Mouse (Mus musculus) neural tube, embryonic 12.5 days (tissue): ENCODE measurements at regions not wholly inside any gene's neighbourhood (a gene's known extent, or its start where the extent isn't known, plus 50 kb on each side); places are given as distances from the start of the nearest gene placed in this dataset.

Source experiments
- ATAC-seq: fragments of 200-750 bp; cut with Nextera tagmentation; 2 replicates; pipeline ENCODE4 v1.8.0; 2017; ENCODE audit warnings: low read depth, mild to moderate bottlenecking, moderate TSS enrichment, moderate library complexity; ENCODE audit not compliant: low FRiP score
- H3K27ac ChIP-seq: fragments of 300-500 bp; sonication (generic); 2 replicates; pipeline ENCODE4 v1.5.1; 2016
- H3K27me3 ChIP-seq: fragments of 300-500 bp; sonication (generic); replicated peaks from 2 replicates; pipeline ENCODE4 v1.6.1; 2016; ENCODE audit warnings: mild to moderate bottlenecking
- H3K36me3 ChIP-seq: fragments of 300-500 bp; sonication (generic); 2 replicates; pipeline ENCODE4 v1.6.1; 2016; ENCODE audit warnings: mild to moderate bottlenecking
- H3K4me1 ChIP-seq: fragments of 300-500 bp; sonication (generic); 2 replicates; pipeline ENCODE4 v1.6.1; 2016
- H3K4me2 ChIP-seq: fragments of 300-500 bp; sonication (generic); replicated peaks from 2 replicates; pipeline ENCODE4 v1.6.1; 2016; ENCODE audit warnings: mild to moderate bottlenecking
- H3K4me3 ChIP-seq: fragments of 300-500 bp; sonication (generic); 2 replicates; pipeline ENCODE4 v1.5.1; 2016
- H3K9ac ChIP-seq: fragments of 300-500 bp; sonication (generic); 2 replicates; pipeline ENCODE4 v1.6.1; 2016; ENCODE audit warnings: mild to moderate bottlenecking
- H3K9me3 ChIP-seq: fragments of 300-500 bp; sonication (generic); 2 replicates; pipeline ENCODE4 v1.6.1; 2016; ENCODE audit warnings: mild to moderate bottlenecking
- WGBS: fragments of 180-500 bp; shearing (Covaris S2); methylation state at CpG from one replicate; pipeline ENCODE4 v1.1.7; 2016; 5-methylcytosine and 5-hydroxymethylcytosine counted together

DNA sequence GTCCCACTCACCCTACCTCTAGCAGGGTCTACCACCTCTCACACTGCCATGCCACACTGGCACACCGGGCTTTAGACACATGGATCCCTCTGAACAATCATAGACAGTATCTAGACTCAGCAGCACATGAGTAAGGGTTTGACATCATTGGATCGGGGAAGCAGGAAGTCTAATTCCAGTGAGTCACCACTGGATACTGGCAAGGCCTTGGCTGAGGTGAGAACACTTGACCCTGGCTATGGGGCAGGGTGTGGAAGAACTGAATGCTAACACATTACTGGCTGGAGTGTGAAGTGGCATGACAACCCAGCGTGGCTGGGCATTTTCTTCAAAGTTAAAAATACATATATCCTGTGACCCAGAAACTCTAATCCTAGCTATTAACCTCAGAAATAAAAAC lies 114.4 kb downstream of the H2afy start:
- no peak for ATAC-seq

DNA sequence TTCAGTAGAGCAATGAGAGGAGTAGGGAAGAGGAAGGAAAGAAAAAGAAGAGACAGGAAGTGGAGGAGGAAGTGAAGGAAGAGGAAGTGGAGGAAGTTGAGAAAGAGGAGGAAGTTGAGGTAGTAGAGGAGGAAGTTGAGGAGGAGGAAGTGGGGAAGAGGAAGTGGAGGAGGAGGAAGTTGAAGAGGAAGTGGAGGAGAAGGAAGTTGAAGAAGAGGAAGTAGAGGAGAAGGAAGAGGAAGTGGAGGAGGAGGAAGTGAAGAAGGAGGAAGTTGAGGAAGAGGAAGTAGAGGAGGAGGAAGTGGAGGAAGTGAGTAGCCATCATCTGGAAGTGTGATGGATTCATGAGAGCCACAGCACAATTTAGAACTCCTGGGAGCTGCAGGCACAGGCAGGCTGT lies 122.2 kb downstream of the H2afy start:
- no peak overlapping the region for H3K4me3 ChIP-seq
- no peak overlapping the region for H3K4me2 ChIP-seq
- H3K27ac ChIP-seq, result no peak overlapping the region
- no peaks in the 10 kb centered on the region for H3K36me3 ChIP-seq
- H3K9ac ChIP-seq, result no peak overlapping the region
- H3K9me3 ChIP-seq, result no peaks in the 10 kb centered on the region
- H3K4me1 ChIP-seq, result peaks cover 6% of the 10 kb centered on the region
- H3K27me3 ChIP-seq, result no peaks in the 10 kb centered on the region
- ATAC-seq, result no peak

More for the DNA sequence above, 114.4 kb downstream of the H2afy start:
- Histone ChIP-seq H3K4me1 (peaks cover 5% of the 10 kb centered on the region; the same call in 1 of the 2 replicates), H3K4me2 (no peak overlapping the region), H3K4me3 (no peak overlapping the region), H3K36me3 (no peaks in the 10 kb centered on the region), H3K9ac (no peak overlapping the region), H3K27me3 (0 out of 2 replicates have a peak, but pooled peaks cover 4% of the 10 kb centered on the region), H3K9me3 (no peaks in the 10 kb centered on the region), H3K27ac (no peak overlapping the region)
- 87% methylated on average over 3 of the region's 3 CpGs for WGBS

DNA sequence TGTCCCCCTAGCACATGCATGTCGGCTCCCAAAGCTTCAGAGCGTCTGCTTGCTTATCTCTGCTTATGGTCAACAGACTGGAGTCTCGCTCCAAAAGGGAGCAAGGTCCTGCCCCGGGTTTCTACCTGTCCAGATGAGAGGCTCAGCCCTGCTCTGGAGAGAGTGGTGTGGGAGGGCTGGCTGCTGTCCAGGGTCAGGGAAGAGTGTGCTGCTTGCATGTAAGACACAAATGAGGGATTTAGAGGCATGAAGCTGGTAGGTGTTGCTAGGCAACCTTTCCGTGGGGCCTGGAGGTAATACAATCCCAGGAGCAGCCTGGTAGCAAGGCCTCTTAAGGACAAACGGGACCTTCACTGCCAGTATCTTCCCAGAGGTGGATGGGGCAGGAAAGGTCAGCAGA lies 125.7 kb downstream of the H2afy start:
- H3K27ac ChIP-seq, result no peak overlapping the region
- H3K4me3 ChIP-seq, result no peak overlapping the region
- WGBS, result 52% methylated on average over 6 of the region's 6 CpGs
- no peak overlapping the region for H3K9ac ChIP-seq
- peaks cover 6% of the 10 kb centered on the region for H3K4me1 ChIP-seq
- H3K27me3 ChIP-seq, result no peaks in the 10 kb centered on the region
- H3K9me3 ChIP-seq, result no peaks in the 10 kb centered on the region
- H3K36me3 ChIP-seq, result no peaks in the 10 kb centered on the region
- no peak for ATAC-seq
- H3K4me2 ChIP-seq, result no peak overlapping the region

DNA sequence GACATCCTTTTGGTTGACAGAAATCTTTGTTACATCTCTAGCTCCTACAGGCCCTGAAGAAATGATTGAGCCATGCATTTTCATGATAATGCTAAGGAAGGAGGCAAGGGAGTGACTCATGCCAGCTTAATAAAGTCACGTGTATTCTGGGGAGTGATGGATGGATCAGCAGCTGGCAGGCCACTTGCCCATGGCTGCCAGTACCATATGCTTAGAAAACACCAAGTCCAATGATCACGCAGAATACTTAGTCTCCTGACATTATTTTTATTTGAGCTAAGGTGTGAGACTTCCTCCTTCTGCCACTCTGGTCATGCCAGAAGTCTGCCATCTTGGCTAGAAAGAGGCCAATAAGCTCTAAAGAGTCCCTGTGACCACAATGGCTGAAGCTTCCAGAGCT lies 129.3 kb downstream of the H2afy start:
- Histone ChIP-seq H3K9me3 (no peaks in the 10 kb centered on the region), H3K27me3 (no peaks in the 10 kb centered on the region), H3K36me3 (no peaks in the 10 kb centered on the region), H3K4me2 (no peak overlapping the region), H3K9ac (no peak overlapping the region), H3K4me1 (peaks cover 10% of the 10 kb centered on the region), H3K4me3 (no peak overlapping the region), H3K27ac (no peak overlapping the region)
- WGBS, result 75% methylated on average over 2 of the region's 2 CpGs
- no peak for ATAC-seq

DNA sequence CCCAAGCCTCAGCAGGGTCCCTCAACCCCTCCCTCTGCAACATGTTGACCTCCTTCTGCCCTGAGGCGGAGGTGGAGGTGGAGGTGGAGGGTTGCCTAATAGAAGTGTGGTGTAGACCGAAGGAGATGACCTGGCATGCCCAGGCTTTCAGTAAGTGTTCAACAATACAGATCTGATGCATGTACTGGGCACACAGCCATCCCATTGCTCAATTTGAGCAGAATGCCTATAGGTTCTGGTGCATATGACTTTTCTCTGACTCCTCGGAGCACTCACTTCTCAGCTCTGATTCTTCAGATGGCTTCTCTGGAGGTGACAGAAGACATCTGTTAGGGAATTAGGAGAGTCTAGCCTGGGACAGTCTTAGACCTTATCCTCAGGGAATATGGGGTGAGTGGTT lies 130.4 kb downstream of the H2afy start:
- ATAC-seq, result no peak
- no peak overlapping the region for H3K4me3 ChIP-seq
- H3K4me2 ChIP-seq, result no peak overlapping the region
- H3K27me3 ChIP-seq, result no peaks in the 10 kb centered on the region
- H3K9ac ChIP-seq, result no peak overlapping the region
- no peaks in the 10 kb centered on the region for H3K9me3 ChIP-seq
- no peaks in the 10 kb centered on the region for H3K36me3 ChIP-seq
- 90% methylated on average over 3 of the region's 3 CpGs for WGBS
- H3K4me1 ChIP-seq, result peaks cover 10% of the 10 kb centered on the region
- no peak overlapping the region for H3K27ac ChIP-seq

DNA sequence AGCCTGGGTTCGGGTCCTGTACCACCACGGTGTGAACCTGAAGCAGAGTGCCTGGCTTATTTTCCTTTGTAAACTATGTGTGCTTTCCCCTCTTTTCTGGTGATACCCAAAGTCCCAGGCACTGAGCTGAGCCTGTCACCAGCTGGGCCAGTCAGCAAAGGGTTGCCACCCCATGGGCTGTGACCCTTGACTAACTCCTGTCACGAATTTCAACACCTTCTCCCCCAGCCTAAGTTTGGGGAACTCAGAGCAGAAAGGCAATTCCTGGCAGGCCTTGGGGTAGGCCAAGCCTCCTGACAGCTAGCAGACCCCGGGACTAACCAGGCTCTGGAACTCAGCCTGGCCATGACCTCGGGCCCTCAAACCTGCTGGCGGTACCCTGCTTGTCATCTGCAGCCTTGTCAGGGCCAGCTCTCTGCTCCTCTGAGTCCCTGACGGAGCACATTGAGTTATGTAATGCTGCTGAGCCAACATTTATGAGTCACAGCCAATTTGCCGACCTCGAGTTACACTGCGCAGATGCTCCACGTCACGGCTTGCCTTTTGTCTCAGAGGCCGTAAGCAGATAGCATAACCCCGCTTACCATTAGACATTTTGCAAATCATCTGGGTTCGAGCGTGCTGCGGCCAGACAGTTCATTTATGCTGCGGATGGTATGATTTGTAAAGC lies 132.3 kb downstream of the H2afy start:
- ATAC-seq, result peak; percentile 53

DNA sequence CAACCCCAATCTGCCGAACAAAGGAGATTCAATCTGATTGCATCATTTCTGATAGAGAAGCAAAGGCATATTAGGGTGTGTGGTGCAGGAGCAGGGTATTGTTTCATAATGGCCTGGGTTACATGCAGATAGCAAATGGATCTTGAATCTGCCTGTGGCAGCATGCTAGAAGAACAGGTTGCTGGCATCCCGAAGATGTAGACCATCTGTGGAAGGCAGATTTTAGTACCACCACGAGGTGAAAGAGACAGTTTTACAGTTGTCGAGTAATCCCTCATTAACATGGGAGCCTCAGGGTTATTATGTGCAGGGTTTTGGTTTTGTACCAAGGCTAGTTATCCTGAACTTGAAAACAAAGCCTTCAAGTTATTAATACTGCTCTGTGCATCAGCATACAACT lies 140.9 kb downstream of the H2afy start:
- Histone ChIP-seq H3K36me3 (no peaks in the 10 kb centered on the region), H3K9ac (no peak overlapping the region), H3K27ac (no peak overlapping the region), H3K4me3 (no peak overlapping the region), H3K27me3 (no peaks in the 10 kb centered on the region), H3K4me2 (no peak overlapping the region), H3K4me1 (no peaks in the 10 kb centered on the region), H3K9me3 (no peaks in the 10 kb centered on the region)
- ATAC-seq, result no peak
- WGBS, result 78% methylated on average over 4 of the region's 4 CpGs

More for the DNA sequence above, 132.3 kb downstream of the H2afy start:
- no peaks in the 10 kb centered on the region for H3K36me3 ChIP-seq
- no peaks in the 10 kb centered on the region for H3K9me3 ChIP-seq
- H3K27me3 ChIP-seq, result no peaks in the 10 kb centered on the region
- no peak overlapping the region for H3K4me3 ChIP-seq
- 66% methylated on average over 18 of the region's 18 CpGs for WGBS
- H3K4me2 ChIP-seq, result no peak overlapping the region
- H3K9ac ChIP-seq, result no peak overlapping the region
- no peak overlapping the region; the same call in 1 of the 2 replicates for H3K27ac ChIP-seq
- peaks cover 4% of the 10 kb centered on the region; the same call in 1 of the 2 replicates for H3K4me1 ChIP-seq

DNA sequence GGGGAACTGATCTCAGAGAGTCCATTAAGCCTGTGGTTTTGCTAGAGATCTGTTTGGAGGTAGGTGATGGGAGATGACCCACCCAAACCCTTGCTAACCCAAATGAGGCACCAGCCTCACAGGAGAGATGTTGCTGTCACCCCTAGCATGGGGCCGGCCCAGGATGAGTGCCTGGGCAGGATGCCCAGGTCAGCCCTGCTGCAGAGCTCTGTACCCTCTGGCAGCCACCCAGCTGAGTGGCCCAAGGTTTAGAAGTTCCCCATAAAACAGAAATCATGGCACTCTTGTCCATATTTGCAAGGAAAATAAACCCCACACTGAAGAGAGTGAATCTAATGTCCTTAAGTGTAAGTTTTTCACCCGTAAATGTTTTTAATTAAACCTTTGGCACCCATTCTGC lies 141.7 kb downstream of the H2afy start:
- WGBS, result 87% methylated on average over 2 of the region's 2 CpGs
- Histone ChIP-seq H3K9ac (no peak overlapping the region), H3K27ac (no peak overlapping the region), H3K36me3 (no peaks in the 10 kb centered on the region), H3K4me3 (no peak overlapping the region), H3K27me3 (no peaks in the 10 kb centered on the region), H3K4me1 (no peaks in the 10 kb centered on the region), H3K4me2 (no peak overlapping the region), H3K9me3 (no peaks in the 10 kb centered on the region)
- ATAC-seq, result no peak

DNA sequence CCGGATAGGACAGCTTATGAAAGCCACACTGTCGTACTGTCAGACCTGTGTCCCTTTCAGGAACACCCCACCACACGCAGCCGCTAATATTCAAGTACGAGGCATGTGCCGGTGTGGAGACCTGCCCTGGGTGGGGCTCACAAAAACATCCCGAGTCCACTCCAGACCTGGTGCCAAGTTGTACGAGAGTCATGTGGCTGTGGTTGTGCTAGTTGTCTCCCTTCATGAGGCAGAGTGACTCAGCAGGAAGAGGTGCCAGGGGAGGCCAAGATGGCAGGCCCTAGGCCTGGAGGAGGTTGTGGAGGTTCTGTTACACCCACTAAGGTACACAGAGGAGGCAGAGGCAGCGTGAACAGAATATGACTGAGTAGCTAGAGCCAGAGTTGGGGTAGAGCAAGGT lies 143.5 kb downstream of the H2afy start:
- ATAC-seq, result no peak
- Histone ChIP-seq H3K9me3 (no peaks in the 10 kb centered on the region), H3K4me1 (no peaks in the 10 kb centered on the region), H3K36me3 (no peaks in the 10 kb centered on the region), H3K27me3 (no peaks in the 10 kb centered on the region), H3K27ac (no peak overlapping the region), H3K4me2 (no peak overlapping the region), H3K4me3 (no peak overlapping the region), H3K9ac (no peak overlapping the region)
- 91% methylated on average over 9 of the region's 9 CpGs for WGBS

DNA sequence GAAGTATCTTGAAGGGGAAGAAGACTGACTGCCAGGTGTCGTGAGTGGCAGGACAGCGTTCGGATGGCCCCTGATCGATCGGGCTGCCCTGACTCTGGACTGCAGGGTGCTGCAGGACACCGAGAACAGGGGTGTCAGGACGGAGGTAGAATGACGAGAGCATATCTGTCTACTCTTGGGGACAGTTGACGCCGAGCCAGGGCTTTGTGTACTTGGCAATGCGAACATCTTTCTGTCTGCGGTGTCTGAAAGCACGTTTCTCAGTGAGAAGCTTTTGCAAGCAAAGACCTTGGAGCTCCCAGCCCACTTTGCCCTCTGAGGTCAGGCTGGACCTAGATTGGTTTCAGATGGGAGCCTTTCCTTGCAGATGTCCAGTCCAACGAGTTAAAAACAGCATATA lies 144.9 kb downstream of the H2afy start:
- Histone ChIP-seq H3K4me3 (no peak overlapping the region), H3K4me1 (no peaks in the 10 kb centered on the region), H3K4me2 (no peak overlapping the region), H3K9ac (no peak overlapping the region), H3K9me3 (no peaks in the 10 kb centered on the region), H3K36me3 (no peaks in the 10 kb centered on the region), H3K27ac (no peak overlapping the region), H3K27me3 (no peaks in the 10 kb centered on the region)
- WGBS, result 86% methylated on average over 14 of the region's 14 CpGs
- no peak for ATAC-seq

DNA sequence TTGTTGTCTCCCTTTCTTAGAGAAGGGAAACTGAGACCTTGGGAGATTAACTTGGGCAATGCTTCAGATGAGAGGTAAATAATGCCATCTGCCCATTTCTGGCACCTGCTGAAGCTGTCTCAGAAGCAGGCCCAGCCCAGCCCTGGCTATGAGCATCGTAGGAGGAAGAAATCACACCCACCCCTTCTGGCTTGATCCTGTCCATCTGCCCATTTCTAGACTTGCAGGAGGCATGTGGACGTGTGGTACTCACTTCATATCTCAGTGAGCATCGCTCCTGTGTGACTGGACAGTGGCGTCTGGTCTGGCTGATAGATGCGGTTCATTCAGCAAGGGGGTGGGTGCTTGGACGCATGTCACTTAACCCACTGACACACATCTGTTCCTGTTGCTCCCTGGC lies 146.0 kb downstream of the H2afy start:
- Histone ChIP-seq H3K4me1 (no peaks in the 10 kb centered on the region), H3K36me3 (no peaks in the 10 kb centered on the region), H3K27ac (no peak overlapping the region), H3K9ac (no peak overlapping the region), H3K9me3 (no peaks in the 10 kb centered on the region), H3K4me3 (no peak overlapping the region), H3K27me3 (no peaks in the 10 kb centered on the region), H3K4me2 (no peak overlapping the region)
- 90% methylated on average over 6 of the region's 6 CpGs for WGBS
- ATAC-seq, result no peak

DNA sequence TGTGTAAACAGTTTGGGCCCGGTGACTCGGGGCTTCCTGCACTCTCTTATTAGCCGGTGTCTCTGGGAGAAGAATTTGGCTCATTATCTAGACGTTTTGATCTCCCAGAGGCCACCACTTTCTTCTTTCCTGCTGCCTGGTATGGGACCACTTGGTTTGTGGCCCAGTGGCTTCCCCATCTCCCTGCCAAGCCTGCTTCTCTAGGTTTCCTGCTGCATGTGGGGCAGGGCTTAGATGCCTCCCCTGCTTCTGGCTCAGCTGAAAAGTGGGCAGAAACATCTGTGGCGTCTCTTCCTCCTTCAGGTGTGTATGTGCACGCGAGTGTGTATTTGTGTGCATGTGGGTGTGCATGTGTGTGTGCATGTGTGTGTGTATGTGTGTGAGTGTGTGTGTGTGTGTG lies 146.8 kb downstream of the H2afy start:
- 53% methylated on average over 7 of the region's 7 CpGs for WGBS
- Histone ChIP-seq H3K9ac (no peak overlapping the region), H3K9me3 (no peaks in the 10 kb centered on the region), H3K36me3 (no peaks in the 10 kb centered on the region), H3K4me2 (no peak overlapping the region), H3K4me1 (no peaks in the 10 kb centered on the region), H3K27me3 (0 out of 2 replicates have a peak, but pooled peaks cover 5% of the 10 kb centered on the region), H3K4me3 (no peak overlapping the region), H3K27ac (no peak overlapping the region)
- ATAC-seq, result no peak

DNA sequence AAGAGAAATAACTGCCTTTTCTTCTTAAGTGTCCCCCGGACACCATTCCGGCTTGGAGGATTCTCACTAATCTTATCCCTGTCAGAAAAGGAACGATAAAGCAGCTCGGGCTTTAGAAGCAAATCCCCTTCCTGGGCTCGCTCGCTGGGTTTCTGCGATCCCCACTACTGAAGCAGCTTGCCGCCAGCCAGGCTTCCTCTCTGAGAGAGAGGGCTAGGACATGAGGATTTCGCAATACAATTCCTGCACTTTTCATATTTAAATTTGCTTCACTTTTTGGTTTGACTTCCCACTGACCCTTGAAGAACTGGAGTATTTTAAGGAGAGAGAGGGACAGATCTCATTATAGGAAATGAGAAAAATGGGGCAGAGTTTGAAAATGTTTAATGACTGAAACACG lies 149.4 kb upstream of the Pitx1 start:
- 25% methylated on average over 10 of the region's 10 CpGs for WGBS

More for the DNA sequence above, 149.4 kb upstream of the Pitx1 start:
- H3K9ac ChIP-seq, result no peak overlapping the region
- no peaks in the 10 kb centered on the region for H3K4me1 ChIP-seq
- 0 out of 2 replicates have a peak, but pooled peaks cover 5% of the 10 kb centered on the region for H3K27me3 ChIP-seq
- no peaks in the 10 kb centered on the region for H3K9me3 ChIP-seq
- no peak for ATAC-seq
- H3K36me3 ChIP-seq, result no peaks in the 10 kb centered on the region
- no peak overlapping the region for H3K27ac ChIP-seq
- no peak overlapping the region for H3K4me3 ChIP-seq
- no peak overlapping the region for H3K4me2 ChIP-seq
